Mouse (Mus musculus) heart, embryonic 15.5 days (tissue): ENCODE data around the gene Gpm6a. TPM values are rescaled to one million over a fixed set of nuclear protein-coding genes. Genes with fewer than 3 reads are reported as not detected.

Source experiments
- ATAC-seq: fragments of 200-750 bp; cut with Nextera tagmentation; replicated peaks from 2 replicates; pipeline ENCODE4 v1.8.0; 2017; ENCODE audit warnings: low read depth, moderate TSS enrichment; ENCODE audit not compliant: insufficient number of reproducible peaks, insufficient read depth, low FRiP score
- H3K27ac ChIP-seq: fragments of 300-500 bp; sonication (generic); 2 replicates; pipeline ENCODE4 v1.5.1; 2015; ENCODE audit warnings: mild to moderate bottlenecking, inconsistent platforms
- H3K27me3 ChIP-seq: fragments of 300-500 bp; sonication (generic); 2 replicates; pipeline ENCODE4 v1.6.1; 2015; ENCODE audit warnings: inconsistent platforms
- H3K36me3 ChIP-seq: fragments of 300-500 bp; sonication (generic); 2 replicates; pipeline ENCODE4 v1.6.1; 2015; ENCODE audit warnings: mild to moderate bottlenecking, inconsistent platforms
- H3K4me1 ChIP-seq: fragments of 300-500 bp; sonication (generic); replicated peaks from 2 replicates; pipeline ENCODE4 v1.6.1; 2015; ENCODE audit warnings: inconsistent platforms
- H3K4me2 ChIP-seq: fragments of 300-500 bp; sonication (generic); 2 replicates; pipeline ENCODE4 v1.6.1; 2015; ENCODE audit warnings: inconsistent platforms, mild to moderate bottlenecking, moderate library complexity
- H3K4me3 ChIP-seq: fragments of 300-500 bp; sonication (generic); 2 replicates; pipeline ENCODE4 v1.5.1; 2015; ENCODE audit warnings: mild to moderate bottlenecking, inconsistent platforms
- H3K9ac ChIP-seq: fragments of 300-500 bp; sonication (generic); 2 replicates; pipeline ENCODE4 v1.6.1; 2015; ENCODE audit warnings: mild to moderate bottlenecking, inconsistent platforms
- H3K9me3 ChIP-seq: fragments of 300-500 bp; sonication (generic); replicated peaks from 2 replicates; pipeline ENCODE4 v1.6.1; 2016; ENCODE audit warnings: inconsistent platforms
- WGBS: fragments of 180-500 bp; shearing (Covaris S2); methylation state at CpG from one replicate; pipeline ENCODE4 v1.1.7; 2015; ENCODE audit warnings: mixed read lengths; 5-methylcytosine and 5-hydroxymethylcytosine counted together
- polyA plus RNA-seq: library from polyadenylated mRNA; unstranded; fragments of >200 nt; fragmentation: Nextera tagmentation; extraction: Ambion mirVana; gene quantifications from 2 replicates; pipeline ENCODE4 v1.2.1, GENCODE M21; 2015

The Gpm6a gene
- polyA plus RNA-seq, 1 experiment from 2014 or later = 20.7 TPM

DNA sequence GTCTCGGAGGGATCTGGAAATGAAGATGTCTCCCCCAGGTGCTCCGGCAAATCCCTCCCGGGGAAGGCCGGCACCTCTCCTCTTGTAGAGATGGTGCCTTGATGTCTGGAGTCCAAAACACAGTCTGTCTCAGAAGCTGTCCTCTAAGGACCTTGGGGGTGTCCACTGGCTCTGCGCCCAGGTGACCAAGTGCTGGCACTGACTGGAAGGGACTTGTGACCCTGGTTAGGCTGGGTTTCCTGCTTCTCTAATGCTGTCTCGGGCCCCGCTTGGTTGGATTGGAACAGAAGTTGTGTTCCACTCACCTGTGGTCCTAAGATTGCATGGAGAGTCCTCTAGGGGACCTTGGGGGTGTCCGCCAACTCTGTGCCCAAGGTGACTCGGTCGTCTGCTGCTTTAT is 118.8 kb downstream of the Gpm6a start:
- Histone ChIP-seq H3K9me3 (no peaks in the 10 kb centered on the region), H3K27ac (no peak overlapping the region), H3K4me1 (no peaks in the 10 kb centered on the region), H3K9ac (no peak overlapping the region), H3K4me3 (no peak overlapping the region), H3K4me2 (no peak overlapping the region), H3K27me3 (no peaks in the 10 kb centered on the region), H3K36me3 (no peaks in the 10 kb centered on the region)
- 88% methylated on average over 10 of the region's 10 CpGs for WGBS
- ATAC-seq = no peak

DNA sequence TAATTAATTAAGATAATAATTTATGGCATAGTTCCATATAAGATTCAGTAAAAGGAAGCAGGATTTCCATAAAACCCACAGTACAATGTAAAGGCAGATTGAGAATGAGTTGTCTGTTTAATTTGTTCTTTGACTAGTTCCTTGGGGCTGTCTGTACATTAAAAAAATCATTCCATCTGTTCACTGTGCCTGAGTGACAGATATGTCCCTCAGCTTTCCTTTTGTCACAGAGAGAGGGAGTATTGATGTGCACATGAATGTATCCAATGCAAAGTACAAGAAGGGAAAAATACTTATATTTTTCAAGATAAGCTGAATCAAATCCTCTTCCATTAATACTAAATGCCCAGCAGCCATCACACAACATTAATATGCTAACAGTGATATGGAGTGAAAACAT is 147.6 kb downstream of the Gpm6a start:
- Histone ChIP-seq H3K9me3 (no peaks in the 10 kb centered on the region), H3K9ac (no peak overlapping the region), H3K4me3 (no peak overlapping the region), H3K27me3 (no peaks in the 10 kb centered on the region), H3K4me2 (no peak overlapping the region), H3K27ac (no peak overlapping the region), H3K4me1 (no peaks in the 10 kb centered on the region), H3K36me3 (no peaks in the 10 kb centered on the region)
- ATAC-seq = no peak

- Histone ChIP-seq H3K9ac (no peak overlapping the region), H3K27me3 (no peaks in the 10 kb centered on the region), H3K4me1 (no peaks in the 10 kb centered on the region), H3K4me3 (no peak overlapping the region), H3K4me2 (no peak overlapping the region), H3K36me3 (no peaks in the 10 kb centered on the region), H3K9me3 (no peaks in the 10 kb centered on the region), H3K27ac (no peak overlapping the region)
- ATAC-seq = no peak
- WGBS = 56% methylated on average over 2 of the region's 2 CpGs
These were observed 148.4 kb downstream of the Gpm6a start for GRCm38 (mm10) chr8:55103065-55103464.

DNA sequence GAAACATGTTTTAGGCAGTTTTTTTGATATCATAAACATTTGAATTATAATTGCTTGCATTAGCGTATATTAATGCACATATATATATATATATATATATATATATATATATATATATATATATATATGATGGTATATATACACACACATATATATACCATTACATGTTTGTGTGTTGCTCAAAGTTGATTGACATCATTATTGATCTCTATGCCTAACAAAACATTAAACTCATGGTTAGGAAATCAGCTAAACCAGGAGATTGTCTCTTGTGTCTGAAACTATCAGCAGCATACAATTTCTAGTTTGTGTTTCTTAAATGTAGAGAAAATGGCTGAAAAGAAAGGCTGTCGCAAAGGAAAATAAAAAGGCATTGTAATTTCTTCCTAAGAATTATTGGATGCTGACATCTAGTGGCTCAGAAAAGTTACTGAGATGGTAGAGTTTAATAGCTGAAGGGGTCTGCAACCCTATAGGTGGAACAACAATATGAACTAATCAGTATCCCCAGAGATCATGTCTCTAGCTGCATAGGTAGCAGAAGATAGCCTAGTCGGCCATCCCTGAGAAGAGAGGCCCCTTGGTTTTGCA is 149.3 kb downstream of the Gpm6a start:
- no peaks in the 10 kb centered on the region for H3K9me3 ChIP-seq
- no peaks in the 10 kb centered on the region for H3K27me3 ChIP-seq
- WGBS = 43% methylated on average over 3 of the region's 3 CpGs
- no peaks in the 10 kb centered on the region for H3K36me3 ChIP-seq
- no peak overlapping the region for H3K4me2 ChIP-seq
- H3K4me3 ChIP-seq = no peak overlapping the region
- ATAC-seq = no peak
- no peaks in the 10 kb centered on the region for H3K4me1 ChIP-seq
- H3K27ac ChIP-seq = no peak overlapping the region
- H3K9ac ChIP-seq = no peak overlapping the region

Other genes starting within 250 kb of the Gpm6a start
- gene Wdr17, start 67.7 kb upstream of the Gpm6a start, polyA plus RNA-seq = 0.31 and 0.33 TPM in 2 replicates